Mouse (Mus musculus): ENCODE results near the gene Mlh3. TPM values are rescaled to one million over a fixed set of nuclear protein-coding genes. Genes with fewer than 3 reads are reported as not detected.
A peak's percentile ranks its signal among the peaks of the same experiment; 100 is the strongest.

The Mlh3 gene
- total RNA-seq, 4 experiments from 2014 or later, result 12.1 to 23.4 (median 18.7) TPM

- no peak for DNase-seq
Observed at GRCm38 (mm10) chr12:85280845-85281651, 10.6 kb upstream of the Mlh3 start.

- DNase-seq, result peak; percentile 98
Observed at GRCm38 (mm10) chr12:85280105-85280844, 9.9 kb upstream of the Mlh3 start.

- DNase-seq, result no peak
Observed at GRCm38 (mm10) chr12:85279396-85280080, 9.1 kb upstream of the Mlh3 start.

- DNase-seq, result no peak
Observed at GRCm38 (mm10) chr12:85278919-85279318, 8.5 kb upstream of the Mlh3 start.

DNA sequence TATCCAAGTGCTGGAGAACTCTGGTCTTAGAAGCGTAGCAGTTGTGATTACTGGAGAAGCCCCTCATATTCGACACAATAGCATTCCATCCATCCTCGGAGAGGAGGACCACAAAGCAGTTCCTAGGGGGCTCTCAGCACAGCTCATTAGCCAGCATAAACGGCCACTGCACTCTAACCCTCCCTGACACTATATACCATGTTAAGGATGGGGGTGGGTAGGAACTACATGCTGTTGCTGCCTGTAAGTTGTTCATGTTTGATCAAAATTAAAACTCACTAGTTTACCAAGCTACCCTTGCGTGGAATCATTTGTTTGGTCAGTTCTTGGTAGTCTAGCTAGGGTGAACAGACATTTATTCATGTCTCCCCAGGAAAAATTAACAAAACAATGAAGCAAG is 5.9 kb upstream of the Mlh3 start:
- no peak for DNase-seq

- DNase-seq, result no peak
Observed at GRCm38 (mm10) chr12:85273508-85273907, 3.1 kb upstream of the Mlh3 start.

- no peak for DNase-seq
Observed at GRCm38 (mm10) chr12:85271843-85272206, 1.4 kb upstream of the Mlh3 start.

- no peak for DNase-seq
Observed at GRCm38 (mm10) chr12:85271132-85271842, 888 bp upstream of the Mlh3 start.

GRCm38 (mm10) chr12:85269821-85270220 is 578 bp downstream of the Mlh3 start:
- no peak for DNase-seq

DNA sequence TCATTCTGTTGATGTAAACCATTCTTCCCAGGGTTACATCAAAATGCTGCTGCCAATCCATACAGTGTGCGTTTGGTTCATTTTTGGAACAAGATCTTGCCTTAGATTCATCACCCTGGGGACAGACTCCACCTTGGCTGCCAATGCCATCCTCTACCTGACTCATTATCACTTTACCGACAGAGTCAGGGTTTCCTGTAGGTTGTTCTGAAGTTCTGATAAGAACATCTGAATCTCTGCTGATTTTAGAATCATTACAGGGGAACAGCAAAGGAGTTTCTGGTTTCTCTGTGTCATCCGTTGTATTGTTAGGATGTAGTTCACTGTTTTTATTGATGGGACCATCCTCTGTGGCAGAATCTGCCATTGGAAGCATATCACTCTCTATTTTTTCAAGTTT is 4.2 kb downstream of the Mlh3 start:
- no peak for DNase-seq

GRCm38 (mm10) chr12:85264940-85265339 is 5.5 kb downstream of the Mlh3 start:
- DNase-seq, result no peak

- no peak for DNase-seq
Observed at GRCm38 (mm10) chr12:85264531-85264930, 5.9 kb downstream of the Mlh3 start.

DNA sequence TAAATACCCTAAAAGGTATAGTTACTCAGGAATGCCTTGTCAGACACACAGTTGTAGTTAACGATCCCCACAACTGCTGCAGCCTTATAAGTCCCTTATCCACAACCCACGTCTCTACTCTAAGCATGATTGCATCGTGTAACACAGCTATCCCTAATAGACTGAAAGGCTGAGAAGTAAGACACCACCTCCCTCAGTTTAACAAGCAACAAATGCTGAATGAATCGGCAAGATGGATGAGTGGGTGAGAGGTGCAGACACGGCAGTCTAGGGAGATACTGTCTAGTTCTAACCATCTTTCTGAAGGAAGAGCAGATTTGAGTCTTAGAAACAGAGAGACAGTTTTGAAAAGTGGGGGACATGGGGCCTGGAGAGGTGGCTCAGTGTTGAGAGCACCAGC is 7.2 kb downstream of the Mlh3 start:
- DNase-seq, result no peak

GRCm38 (mm10) chr12:85262489-85262888 is 7.9 kb downstream of the Mlh3 start:
- DNase-seq, result no peak

DNA sequence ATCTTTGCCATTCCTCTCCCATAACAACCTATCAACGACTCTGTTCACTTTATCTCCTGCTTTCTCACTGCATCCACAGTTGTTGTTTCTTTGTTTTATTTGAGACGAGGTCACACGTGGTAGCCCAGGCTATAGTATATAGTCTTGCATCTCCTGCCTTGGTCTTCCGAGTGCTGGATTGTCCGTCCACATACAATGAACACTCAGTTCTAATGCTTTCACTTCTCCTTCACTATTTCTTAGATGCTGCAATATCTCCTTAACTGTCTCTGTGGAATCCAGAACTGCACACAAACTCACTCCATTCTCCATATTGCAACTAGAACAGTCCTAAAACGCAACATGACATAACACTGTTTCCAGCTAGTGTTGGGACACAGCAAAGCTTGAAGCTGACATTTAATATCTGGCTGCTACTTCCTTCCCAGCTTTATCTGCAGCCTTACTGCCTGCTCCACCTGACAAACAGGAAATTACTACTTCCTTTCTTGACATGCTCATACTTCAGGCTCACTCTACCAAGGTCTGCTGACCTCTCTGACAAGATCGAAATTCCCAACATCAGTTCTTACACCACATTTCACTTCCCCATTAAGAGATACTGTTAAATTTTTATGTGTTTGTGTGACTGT is 13.3 kb downstream of the Mlh3 start:
- DNase-seq, result no peak

DNA sequence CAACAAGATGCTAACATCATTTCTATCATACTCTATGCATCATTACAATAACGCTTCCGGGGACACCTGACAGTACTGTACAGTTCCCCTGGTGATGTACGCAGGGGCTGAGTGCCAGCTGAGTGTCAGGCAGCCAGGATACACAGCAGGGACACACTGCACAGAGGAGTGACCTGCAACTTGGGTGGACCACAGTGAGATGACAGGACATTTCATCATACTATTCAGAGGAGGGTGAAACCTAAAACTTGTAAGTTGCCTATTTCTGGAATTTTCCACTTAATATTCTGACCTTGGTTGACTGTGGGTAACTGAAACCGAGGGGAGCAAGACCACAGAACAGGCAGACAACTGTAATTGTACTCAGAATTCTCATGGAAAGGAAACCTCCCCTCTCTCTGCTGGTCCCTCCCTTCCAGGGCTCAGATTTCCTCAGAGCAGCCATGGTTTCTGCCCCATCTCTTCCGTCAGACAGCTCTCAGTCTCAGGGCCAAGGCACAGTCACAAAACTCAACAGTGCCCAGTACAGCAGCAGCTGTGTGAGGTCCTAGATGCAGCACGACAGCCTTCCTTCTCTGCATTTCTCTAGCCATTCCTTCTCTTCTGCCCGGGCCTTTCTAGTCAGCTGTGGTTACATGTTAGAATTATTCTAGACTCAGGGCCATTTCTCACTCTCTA is 14.2 kb downstream of the Mlh3 start:
- no peak for DNase-seq

DNA sequence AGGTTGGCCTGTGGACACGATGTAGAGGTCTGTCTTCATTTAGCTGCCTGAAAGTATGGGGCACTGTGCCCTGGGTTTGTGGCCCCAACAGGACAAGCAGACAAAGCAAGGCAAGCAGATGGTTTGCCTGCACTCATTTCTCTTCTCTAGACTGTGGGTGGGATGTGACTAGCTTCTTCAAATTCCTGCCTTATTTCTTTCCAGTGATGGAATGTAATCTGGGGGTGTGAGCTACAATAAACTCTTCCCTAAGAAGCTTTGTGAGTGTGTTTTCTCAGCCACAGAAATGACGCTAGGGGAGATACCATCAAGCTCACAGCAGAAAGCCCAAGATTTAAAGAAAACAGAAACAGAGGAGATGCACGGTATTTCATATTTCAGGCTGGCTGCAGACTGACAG is 18.3 kb downstream of the Mlh3 start:
- DNase-seq, result no peak

DNA sequence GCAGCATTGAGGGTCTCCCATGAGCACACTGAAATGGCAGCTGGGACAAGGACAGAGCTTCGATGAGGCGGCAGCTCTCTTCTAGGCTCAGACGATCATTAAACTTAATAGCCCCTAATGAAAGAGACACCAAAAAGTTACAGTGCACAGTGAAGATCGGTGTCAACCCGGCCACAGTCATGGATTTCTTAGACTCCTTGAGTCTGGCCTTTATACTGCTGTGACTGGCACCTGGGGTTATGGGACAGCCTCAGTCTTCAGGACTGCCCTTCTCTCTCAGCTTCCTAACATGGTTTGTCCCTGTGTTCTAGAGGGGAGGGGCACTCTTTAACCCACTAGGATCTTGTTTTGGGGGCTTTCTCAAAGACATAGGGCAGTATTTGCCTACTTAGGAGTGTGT is 32.8 kb downstream of the Mlh3 start:
- DNase-seq, result no peak

DNA sequence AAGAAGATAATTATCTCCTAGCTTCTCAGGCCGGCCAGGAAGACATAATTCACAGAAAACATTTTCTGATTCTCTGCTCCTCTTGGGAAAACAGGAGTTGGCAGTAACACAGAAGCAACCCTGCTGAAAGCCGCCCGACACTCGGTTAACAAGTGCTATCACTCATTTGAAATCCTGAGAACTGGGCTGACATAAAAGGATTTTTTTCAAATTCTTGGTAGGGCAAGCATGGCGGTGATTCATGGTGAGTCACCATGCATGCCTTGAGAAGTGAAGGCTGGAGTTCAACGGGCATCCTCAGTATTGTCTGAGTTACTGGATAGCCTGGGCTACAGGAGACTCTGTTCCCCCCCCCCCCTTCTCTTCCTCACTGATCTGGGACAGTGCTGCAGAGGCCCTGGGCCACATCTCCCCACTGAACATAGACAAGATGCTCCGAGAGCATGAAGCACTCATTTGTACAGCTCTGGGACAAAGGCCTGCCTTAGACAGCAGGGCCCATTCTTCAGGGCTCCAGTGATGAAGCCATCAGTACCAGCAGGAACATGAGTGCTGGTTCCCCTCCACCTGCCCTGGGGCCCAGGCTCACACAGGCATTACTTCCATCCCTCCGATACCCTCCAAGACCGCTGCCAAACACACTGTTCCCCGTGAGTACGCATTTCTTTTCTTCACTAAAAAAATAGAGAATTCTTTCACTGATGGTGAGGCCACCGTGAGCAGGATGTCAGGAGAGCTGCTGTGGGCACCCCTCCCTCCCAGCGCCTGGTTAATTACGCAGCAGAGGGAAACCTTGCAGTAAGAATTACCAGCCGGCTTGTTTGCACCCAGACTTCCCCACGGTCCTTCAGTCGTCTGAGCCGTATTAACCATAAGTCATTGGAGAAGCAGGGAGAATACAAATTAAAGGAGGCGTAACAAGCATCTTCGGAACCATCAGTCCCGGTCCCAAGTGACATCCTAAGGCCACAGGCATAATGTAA is 36.7 kb downstream of the Mlh3 start:
- DNase-seq, result peak; percentile 60

DNA sequence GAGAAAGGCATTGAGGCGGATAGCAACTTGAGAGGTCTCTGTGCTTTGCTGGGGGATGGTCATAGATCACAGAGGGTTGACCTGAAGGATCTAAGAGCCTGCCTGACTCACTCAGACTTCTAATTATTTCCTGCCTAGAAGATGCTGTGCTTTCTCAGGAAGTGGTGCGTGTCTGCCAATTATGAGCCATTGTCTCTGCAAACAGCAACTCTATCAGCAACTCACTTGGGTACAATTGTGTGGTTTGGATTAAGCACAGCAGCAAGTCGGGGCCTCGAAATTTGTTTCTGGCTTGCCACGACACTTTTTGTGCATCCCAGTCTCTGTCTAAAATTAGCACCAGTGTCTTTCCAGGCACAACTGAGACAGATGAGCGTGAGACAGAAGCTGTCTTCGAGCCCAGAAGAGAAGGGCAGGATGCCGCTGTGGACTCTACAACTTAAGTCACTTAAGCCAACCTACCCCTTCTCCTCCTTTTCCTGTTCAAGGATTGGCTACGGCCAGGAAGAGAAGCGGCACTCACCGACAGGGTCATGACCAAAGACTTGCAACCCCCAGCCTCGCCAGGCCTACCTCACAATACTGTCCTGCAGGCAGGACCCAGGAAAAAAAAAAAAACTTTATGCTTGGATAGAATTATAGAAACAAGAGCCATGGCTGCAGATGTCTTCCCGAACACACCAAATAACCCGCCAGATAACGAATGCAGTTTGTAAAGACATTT is 42.4 kb downstream of the Mlh3 start:
- no peak for DNase-seq

Data from adrenal gland, adult 8-10 months (tissue).